In genomic region chr11:56107929-56108328, GRCm38 (mm10) we compare ENCODE assay signal across 8 mouse cellular contexts.
A peak's percentile ranks its signal among the peaks of the same experiment; 100 is the strongest.
DNase-seq lines count a peak whose midpoint lies in the region; ATAC-seq and TF ChIP-seq lines count a peak whose summit lies in the region.

No protein-coding gene starts in this region.

- TF ChIP-seq EP300 in heart, adult 2 months (IDR thresholded peaks at IDR 0.05; ENCODE audit: insufficient read depth, low read depth, low read length), result 0 out of 2 replicates have a peak, but pooled peaks have one; percentile 23

- H3K79me3 ChIP-seq in C2C12 (ENCODE audit: low read depth), result no peaks in the 10 kb centered on the region

- peak; percentile 77 for TF ChIP-seq CTCF in C2C12 (IDR thresholded peaks at IDR 0.05; ENCODE audit: control insufficient read depth, insufficient read depth, insufficient read length)
- TF ChIP-seq CTCF in heart, adult 2 months (IDR thresholded peaks at IDR 0.05), result peak; percentile 77

- 8% methylated on average over 3 of the region's 3 CpGs for WGBS in heart, adult 2 months
- WGBS in lung, embryonic 16.5 days, result 5% methylated on average over 3 of the region's 3 CpGs

- H3K79me2 ChIP-seq in C2C12 (ENCODE audit: control insufficient read depth, insufficient read depth), result no peaks in the 10 kb centered on the region
- H3K79me2 ChIP-seq in heart, adult 2 months (replicated peaks; ENCODE audit: control insufficient read depth, insufficient read depth, low read length), result no peaks in the 10 kb centered on the region

- no peak overlapping the region for H3K4me3 ChIP-seq in C2C12 (ENCODE audit: insufficient read depth, poor library complexity, severe bottlenecking)
- H3K4me3 ChIP-seq in heart, adult 2 months, result no peak overlapping the region
- H3K4me3 ChIP-seq in lung, embryonic 16.5 days (ENCODE audit: low read length), result no peak overlapping the region

- no peaks in the 10 kb centered on the region for H3K36me3 ChIP-seq in C2C12 (ENCODE audit: control insufficient read depth, insufficient read depth)
- no peaks in the 10 kb centered on the region for H3K36me3 ChIP-seq in heart, adult 2 months (ENCODE audit: control insufficient read depth, insufficient read depth, low read length)
- no peaks in the 10 kb centered on the region for H3K36me3 ChIP-seq in lung, embryonic 16.5 days (ENCODE audit: control insufficient read depth, insufficient read depth, low read length)

- 0 out of 2 replicates have a peak, but pooled peaks have one; percentile 23 for ATAC-seq in lung, embryonic 16.5 days (ENCODE audit: low read depth)

- H3K9me3 ChIP-seq in lung, embryonic 16.5 days (ENCODE audit: control insufficient read depth, low read length), result no peaks in the 10 kb centered on the region

- DNase-seq in adrenal gland, adult 8-10 months, result peak; percentile 46
- peak; percentile 81 for DNase-seq in embryo, embryonic 11 days
- DNase-seq in heart, adult 2 months, result peak; percentile 31 to 73
- peak; percentile 32 to 81 for DNase-seq in layer of hippocampus, adult 18-20 months (ENCODE audit: low spot score in 2 of 2)
- peak; percentile 58 for DNase-seq in retina, adult 2 months (ENCODE audit: low read depth, low spot score)
- peak; percentile 74 for DNase-seq in urinary bladder, postnatal 14 days (ENCODE audit: low spot score)

- intact Hi-C loops in heart, adult 2 months (cut with DNase I), result loop anchor here (1.0 to 5.0 kb wide), 2 partner anchors 96 to 590 kb away; no protein-coding TSS in a partner anchor

- H3K9ac ChIP-seq in heart, adult 2 months (ENCODE audit: low read depth, low read length), result no peak overlapping the region
- H3K9ac ChIP-seq in lung, embryonic 16.5 days (ENCODE audit: low read length), result no peak overlapping the region

- H3ac ChIP-seq in C2C12 (ENCODE audit: control insufficient read depth, insufficient read length, low read depth), result no peak overlapping the region

- H3K4me2 ChIP-seq in lung, embryonic 16.5 days (ENCODE audit: low read depth, low read length), result no peak overlapping the region

- no peak overlapping the region for H3K27ac ChIP-seq in heart, adult 2 months
- H3K27ac ChIP-seq in lung, embryonic 16.5 days (ENCODE audit: low read length), result no peak overlapping the region

- H3K27me3 ChIP-seq in C2C12 (ENCODE audit: control insufficient read depth, insufficient read depth, insufficient read length), result peaks cover 4% of the 10 kb centered on the region
- H3K27me3 ChIP-seq in heart, adult 2 months (ENCODE audit: control insufficient read depth, insufficient read depth, low read length), result no peaks in the 10 kb centered on the region
- no peaks in the 10 kb centered on the region for H3K27me3 ChIP-seq in lung, embryonic 16.5 days (ENCODE audit: control insufficient read depth, insufficient read depth, low read depth, low read length)

- no peaks in the 10 kb centered on the region for H3K4me1 ChIP-seq in heart, adult 2 months (ENCODE audit: control insufficient read depth, insufficient read depth, low read length)
- no peaks in the 10 kb centered on the region for H3K4me1 ChIP-seq in lung, embryonic 16.5 days (replicated peaks; ENCODE audit: control insufficient read depth, insufficient read depth, low read length)

- no peak for TF ChIP-seq POLR2A in heart, adult 2 months (IDR thresholded peaks at IDR 0.05; ENCODE audit: insufficient read depth, low read depth, low read length)

TF ChIP-seq in C2C12, 6 proteins besides CTCF, POLR2A, EP300 and RAD21:
- TF ChIP-seq MAX (IDR thresholded peaks at IDR 0.05) (no peak), MYOD1 (IDR thresholded peaks at IDR 0.05; ENCODE audit: control insufficient read depth, insufficient read length, low read depth) (no peak), USF1 (IDR thresholded peaks at IDR 0.05; ENCODE audit: low read depth) (no peak), FOSL1 (IDR thresholded peaks at IDR 0.05; ENCODE audit: insufficient read depth, low read length, poor library complexity, severe bottlenecking) (no peak), MYOG (IDR thresholded peaks at IDR 0.05; ENCODE audit: control insufficient read depth, extremely low read depth, insufficient read length) (no peak), CEBPB (IDR thresholded peaks at IDR 0.05; ENCODE audit: low read depth) (no peak)
TF ChIP-seq in C2C12: peak in this region for 0.
